Mouse (Mus musculus) testis, adult 2 months (tissue): ENCODE data around the gene AU018091.

Experiments used
- CTCF ChIP-seq: fragments of 200-500 bp; IDR thresholded peaks from 2 replicates; pipeline ENCODE4 v1.5.1; 2012; ENCODE audit warnings: low read depth, mild to moderate bottlenecking, inconsistent platforms, low read length, moderate library complexity; ENCODE audit not compliant: control insufficient read depth, insufficient read depth, insufficient replicate concordance
- POLR2A ChIP-seq: fragments of 200-500 bp; IDR thresholded peaks from 2 replicates; pipeline ENCODE4 v1.6.1; 2012; ENCODE audit warnings: low read depth, mild to moderate bottlenecking, inconsistent platforms, low read length, moderate library complexity; ENCODE audit not compliant: control insufficient read depth

- no peak for TF ChIP-seq CTCF
- TF ChIP-seq POLR2A: no peak
These were observed 18.6 kb downstream of the AU018091 start for GRCm38 (mm10) chr7:3150376-3150775.
